Mouse (Mus musculus) c-Kit-positive CD71-positive TER-119-negative erythroid progenitor cells, embryonic 14.5 days (primary cell): ENCODE results near the gene Wls.

Experiments used
- DNase-seq: peaks from one replicate; pipeline ENCODE4 v3.0.0-alpha.2; 2013; ENCODE audit warnings: low read depth

Gene Wls

GRCm38 (mm10) chr3:159917328-159918090, 78.0 kb downstream of the Wls start:
- no peak for DNase-seq
